Mouse (Mus musculus): ENCODE results near the gene Gm13287. TPM values are rescaled to one million over a fixed set of nuclear protein-coding genes. Genes with fewer than 3 reads are reported as not detected.
"Not testable (repeated sequence)": the region's sequence is repeated elsewhere in the genome, so short reads cannot be mapped to it uniquely, and the experiment has no call there.

Gm13287 gene
- polyA plus RNA-seq, 1 experiment from 2014 or later = not detected

DNA sequence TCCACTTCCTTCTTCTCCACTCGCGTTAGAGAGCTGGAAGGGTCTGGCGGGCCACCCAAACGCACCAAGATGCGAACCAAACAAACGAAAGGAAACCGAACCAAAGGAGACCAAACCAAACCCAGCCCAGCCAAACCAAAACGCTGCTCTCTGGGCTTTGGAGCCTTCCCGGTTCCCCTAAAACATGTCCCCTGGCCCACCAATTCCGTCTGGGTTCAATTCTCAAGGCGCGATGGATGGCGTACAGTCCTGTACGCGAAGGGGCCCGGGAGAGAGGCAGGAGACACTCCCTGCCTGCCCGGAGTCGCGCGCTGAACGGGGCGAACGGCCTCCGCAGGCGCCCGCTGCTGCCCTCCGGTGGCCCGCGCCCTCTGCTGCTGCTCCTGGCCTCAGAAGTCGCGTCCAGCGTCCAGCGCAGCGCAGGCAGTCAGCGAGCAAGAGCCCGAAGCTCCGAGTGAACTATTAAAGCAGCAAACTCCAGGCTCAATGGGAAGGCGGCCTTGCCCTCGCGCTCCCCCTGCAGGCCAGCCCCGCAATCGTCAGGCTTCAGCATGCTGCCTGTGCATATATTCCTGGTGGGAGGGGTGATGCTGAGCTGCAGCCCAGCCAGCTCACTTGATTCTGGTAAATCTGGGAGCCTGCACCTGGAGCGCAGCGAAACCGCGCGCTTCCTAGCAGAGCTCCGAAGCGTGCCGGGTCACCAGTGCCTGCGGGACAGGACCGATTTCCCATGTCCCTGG lies 8.9 kb upstream of the Gm13287 start, which contains the start of gene Gm13275:
Gm13275 (plus strand) TSS at position 552 of the 740 bp plus-strand sequence.
- not testable (repeated sequence) for H3K9me3 ChIP-seq (ENCODE audit: low read length); H3K36me3 ChIP-seq (ENCODE audit: insufficient read depth, low read length); H3K4me3 ChIP-seq (ENCODE audit: low read length); H3K27me3 ChIP-seq (ENCODE audit: insufficient read depth, low read length); H3K27ac ChIP-seq (ENCODE audit: low read length); H3K4me1 ChIP-seq (ENCODE audit: insufficient read depth, low read length); ATAC-seq (ENCODE audit: low FRiP score, low TSS enrichment); H3K9ac ChIP-seq (replicated peaks; ENCODE audit: low read length); H3K4me2 ChIP-seq (replicated peaks; ENCODE audit: low read depth, low read length)
- WGBS = 0% methylated on average over 10 of the region's 52 CpGs

DNA sequence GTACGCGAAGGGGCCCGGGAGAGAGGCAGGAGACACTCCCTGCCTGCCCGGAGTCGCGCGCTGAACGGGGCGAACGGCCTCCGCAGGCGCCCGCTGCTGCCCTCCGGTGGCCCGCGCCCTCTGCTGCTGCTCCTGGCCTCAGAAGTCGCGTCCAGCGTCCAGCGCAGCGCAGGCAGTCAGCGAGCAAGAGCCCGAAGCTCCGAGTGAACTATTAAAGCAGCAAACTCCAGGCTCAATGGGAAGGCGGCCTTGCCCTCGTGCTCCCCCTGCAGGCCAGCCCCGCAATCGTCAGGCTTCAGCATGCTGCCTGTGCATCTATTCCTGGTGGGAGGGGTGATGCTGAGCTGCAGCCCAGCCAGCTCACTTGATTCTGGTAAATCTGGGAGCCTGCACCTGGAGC lies 6.0 kb upstream of the Gm13287 start, which contains the start of gene Gm13279:
Gm13279 (plus strand) TSS at position 301 of the 400 bp plus-strand sequence.
- H3K4me3 ChIP-seq (ENCODE audit: low read length); H3K27ac ChIP-seq (ENCODE audit: low read length); H3K27me3 ChIP-seq (ENCODE audit: insufficient read depth, low read length); H3K9ac ChIP-seq (replicated peaks; ENCODE audit: low read length); H3K4me2 ChIP-seq (replicated peaks; ENCODE audit: low read depth, low read length); H3K9me3 ChIP-seq (ENCODE audit: low read length); ATAC-seq (ENCODE audit: low FRiP score, low TSS enrichment); H3K36me3 ChIP-seq (ENCODE audit: insufficient read depth, low read length); H3K4me1 ChIP-seq (ENCODE audit: insufficient read depth, low read length): not testable (repeated sequence)
- no CpG with 5 or more reads among the region's 28 CpGs for WGBS

DNA sequence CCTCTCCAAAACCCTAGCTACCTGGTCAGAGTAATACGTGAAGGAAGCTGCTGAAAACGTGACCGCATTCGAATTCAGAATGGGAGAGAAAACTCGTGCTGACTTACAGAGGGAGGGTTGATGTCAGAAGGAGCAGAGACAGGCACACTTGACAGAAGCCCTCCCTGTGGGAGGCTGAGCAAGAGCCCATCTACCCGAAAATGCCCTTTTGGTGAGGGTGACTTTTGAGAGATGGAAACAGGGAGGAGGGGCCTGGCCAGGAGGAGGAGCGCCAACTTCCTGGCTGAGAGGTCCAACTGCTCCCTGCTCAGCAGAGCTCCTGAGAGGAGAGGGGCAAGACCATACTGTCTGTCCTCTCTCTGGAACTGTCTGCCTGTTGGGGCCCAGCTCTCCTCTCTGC lies 3.7 kb upstream of the Gm13287 start, which contains the start of gene Gm13285:
Gm13285 (plus strand) TSS at position 301 of the 400 bp plus-strand sequence.
- H3K27me3 ChIP-seq (ENCODE audit: insufficient read depth, low read length); H3K4me1 ChIP-seq (ENCODE audit: insufficient read depth, low read length); H3K9me3 ChIP-seq (ENCODE audit: low read length); H3K36me3 ChIP-seq (ENCODE audit: insufficient read depth, low read length); H3K27ac ChIP-seq (ENCODE audit: low read length); H3K4me2 ChIP-seq (replicated peaks; ENCODE audit: low read depth, low read length); H3K4me3 ChIP-seq (ENCODE audit: low read length); H3K9ac ChIP-seq (replicated peaks; ENCODE audit: low read length); ATAC-seq (ENCODE audit: low FRiP score, low TSS enrichment): not testable (repeated sequence)
- WGBS = no CpG with 5 or more reads among the region's 7 CpGs

DNA sequence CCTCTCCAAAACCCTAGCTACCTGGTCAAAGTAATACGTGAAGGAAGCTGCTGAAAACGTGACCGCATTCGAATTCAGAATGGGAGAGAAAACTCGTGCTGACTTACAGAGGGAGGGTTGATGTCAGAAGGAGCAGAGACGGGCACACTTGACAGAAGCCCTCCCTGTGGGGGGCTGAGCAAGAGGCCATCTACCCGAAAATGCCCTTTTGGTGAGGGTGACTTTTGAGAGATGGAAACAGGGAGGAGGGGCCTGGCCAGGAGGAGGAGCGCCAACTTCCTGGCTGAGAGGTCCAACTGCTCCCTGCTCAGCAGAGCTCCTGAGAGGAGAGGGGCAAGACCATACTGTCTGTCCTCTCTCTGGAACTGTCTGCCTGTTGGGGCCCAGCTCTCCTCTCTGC lies 2.2 kb downstream of the Gm13287 start, which contains the start of gene Gm13288:
Gm13288 (plus strand) TSS at position 301 of the 400 bp plus-strand sequence.
- 0 out of 2 replicates have a peak within 1 kb of the TSS, but pooled peaks have one; percentile 21 for H3K4me3 ChIP-seq (ENCODE audit: low read length)
- not testable (repeated sequence) for H3K9ac ChIP-seq (replicated peaks; ENCODE audit: low read length); H3K27ac ChIP-seq (ENCODE audit: low read length); ATAC-seq (ENCODE audit: low FRiP score, low TSS enrichment); H3K4me2 ChIP-seq (replicated peaks; ENCODE audit: low read depth, low read length); H3K9me3 ChIP-seq (ENCODE audit: low read length); H3K4me1 ChIP-seq (ENCODE audit: insufficient read depth, low read length); H3K27me3 ChIP-seq (ENCODE audit: insufficient read depth, low read length); H3K36me3 ChIP-seq (ENCODE audit: insufficient read depth, low read length)
- no CpG with 5 or more reads among the region's 8 CpGs for WGBS

DNA sequence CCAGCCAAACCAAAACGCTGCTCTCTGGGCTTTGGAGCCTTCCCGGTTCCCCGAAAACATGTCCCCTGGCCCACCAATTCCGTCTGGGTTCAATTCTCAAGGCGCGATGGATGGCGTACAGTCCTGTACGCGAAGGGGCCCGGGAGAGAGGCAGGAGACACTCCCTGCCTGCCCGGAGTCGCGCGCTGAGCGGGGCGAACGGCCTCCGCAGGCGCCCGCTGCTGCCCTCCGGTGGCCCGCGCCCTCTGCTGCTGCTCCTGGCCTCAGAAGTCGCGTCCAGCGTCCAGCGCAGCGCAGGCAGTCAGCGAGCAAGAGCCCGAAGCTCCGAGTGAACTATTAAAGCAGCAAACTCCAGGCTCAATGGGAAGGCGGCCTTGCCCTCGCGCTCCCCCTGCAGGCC lies 2.7 kb downstream of the Gm13287 start:
- not testable (repeated sequence) for H3K9me3 ChIP-seq (ENCODE audit: low read length); ATAC-seq (ENCODE audit: low FRiP score, low TSS enrichment); H3K9ac ChIP-seq (replicated peaks; ENCODE audit: low read length); H3K4me2 ChIP-seq (replicated peaks; ENCODE audit: low read depth, low read length); H3K4me1 ChIP-seq (ENCODE audit: insufficient read depth, low read length); H3K36me3 ChIP-seq (ENCODE audit: insufficient read depth, low read length); H3K27me3 ChIP-seq (ENCODE audit: insufficient read depth, low read length); H3K27ac ChIP-seq (ENCODE audit: low read length)
- H3K4me3 ChIP-seq (ENCODE audit: low read length) = 0 out of 2 replicates have a peak overlapping the region, but pooled peaks have one; percentile 21
- WGBS = 0% methylated on average over 8 of the region's 34 CpGs

DNA sequence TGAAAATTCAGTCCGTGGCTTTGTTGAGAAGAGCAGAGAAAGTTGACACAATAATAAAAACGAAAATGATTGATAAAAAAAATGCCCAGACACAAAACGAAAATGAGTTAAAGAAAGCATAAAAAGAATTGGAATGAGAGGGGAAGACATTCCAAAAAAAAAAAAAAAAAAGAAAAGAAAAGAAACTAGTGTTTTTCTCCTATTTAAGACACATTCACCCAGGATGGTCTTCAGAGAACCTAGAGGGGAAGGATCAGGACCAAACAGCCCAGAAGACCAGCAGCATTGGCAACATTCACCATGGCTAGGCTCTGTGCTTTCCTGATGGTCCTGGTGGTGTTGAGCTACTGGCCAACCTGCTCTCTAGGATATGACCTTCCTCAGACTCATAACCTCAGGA lies 12.9 kb downstream of the Gm13287 start, which contains the start of gene Ifna7:
Ifna7 (plus strand) TSS at position 301 of the 400 bp plus-strand sequence.
- Histone ChIP-seq H3K4me3 (ENCODE audit: low read length) (no peak within 1 kb of the TSS), H3K9ac (replicated peaks; ENCODE audit: low read length) (no peak within 1 kb of the TSS), H3K4me1 (ENCODE audit: insufficient read depth, low read length) (no peaks in the 10 kb centered on the region), H3K36me3 (ENCODE audit: insufficient read depth, low read length) (no peaks in the 10 kb centered on the region), H3K27me3 (ENCODE audit: insufficient read depth, low read length) (no peaks in the 10 kb centered on the region), H3K4me2 (replicated peaks; ENCODE audit: low read depth, low read length) (no peak within 1 kb of the TSS), H3K27ac (ENCODE audit: low read length) (no peak within 1 kb of the TSS), H3K9me3 (ENCODE audit: low read length) (no peaks in the 10 kb centered on the region)
- no peak for ATAC-seq (ENCODE audit: low FRiP score, low TSS enrichment)
- 55% methylated on average over 3 of the region's 3 CpGs for WGBS

DNA sequence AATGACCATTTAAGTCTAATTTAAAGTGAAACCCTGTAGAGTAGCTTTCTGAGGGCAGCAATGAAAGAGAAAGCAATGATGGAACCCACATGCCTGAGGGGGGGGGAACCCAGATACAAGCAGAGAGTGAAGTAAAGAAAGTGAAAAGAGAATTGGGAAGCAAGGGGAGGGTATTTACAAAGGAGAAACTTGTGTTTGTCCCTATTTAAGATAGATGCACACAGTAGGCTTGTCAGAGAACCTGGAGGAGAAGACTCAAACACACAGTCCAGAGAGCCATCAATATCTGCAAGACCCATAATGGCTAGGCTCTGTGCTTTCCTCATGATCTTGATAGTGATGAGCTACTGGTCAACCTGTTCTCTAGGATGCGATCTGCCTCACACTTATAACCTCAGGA lies 16.6 kb downstream of the Gm13287 start, which contains the start of gene Ifna11:
Ifna11 (plus strand) TSS at position 301 of the 400 bp plus-strand sequence.
- Histone ChIP-seq H3K36me3 (ENCODE audit: insufficient read depth, low read length) (no peaks in the 10 kb centered on the region), H3K4me2 (replicated peaks; ENCODE audit: low read depth, low read length) (no peak within 1 kb of the TSS), H3K4me1 (ENCODE audit: insufficient read depth, low read length) (no peaks in the 10 kb centered on the region), H3K9ac (replicated peaks; ENCODE audit: low read length) (no peak within 1 kb of the TSS), H3K27ac (ENCODE audit: low read length) (no peak within 1 kb of the TSS), H3K9me3 (ENCODE audit: low read length) (no peaks in the 10 kb centered on the region), H3K27me3 (ENCODE audit: insufficient read depth, low read length) (no peaks in the 10 kb centered on the region), H3K4me3 (ENCODE audit: low read length) (no peak within 1 kb of the TSS)
- WGBS = 75% methylated on average over 1 of the region's 1 CpGs
- ATAC-seq (ENCODE audit: low FRiP score, low TSS enrichment) = no peak

DNA sequence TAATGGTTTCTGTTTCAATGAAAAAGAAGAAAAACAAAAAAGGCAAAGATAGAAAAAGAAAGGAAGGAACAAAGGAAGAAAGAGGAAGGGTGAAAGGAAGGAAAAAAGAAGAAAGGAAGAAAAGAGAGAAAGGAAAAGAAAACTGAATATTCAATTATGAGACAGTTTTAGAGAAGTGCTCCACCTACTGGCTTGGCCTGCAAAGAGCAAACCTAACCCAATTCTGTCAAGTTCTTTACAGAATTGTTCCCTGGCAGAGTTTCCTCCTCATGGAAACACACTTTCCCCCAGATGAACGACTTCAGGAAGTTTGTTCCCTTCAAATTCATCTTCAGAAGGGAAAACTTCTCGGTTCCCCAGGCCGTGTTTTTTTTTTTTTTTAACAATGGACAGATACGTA lies 19.9 kb downstream of the Gm13287 start:
- H3K9ac ChIP-seq (replicated peaks; ENCODE audit: low read length) = no peak overlapping the region
- no peak overlapping the region for H3K4me2 ChIP-seq (replicated peaks; ENCODE audit: low read depth, low read length)
- H3K27me3 ChIP-seq (ENCODE audit: insufficient read depth, low read length) = no peaks in the 10 kb centered on the region
- H3K9me3 ChIP-seq (ENCODE audit: low read length) = no peaks in the 10 kb centered on the region
- H3K36me3 ChIP-seq (ENCODE audit: insufficient read depth, low read length) = no peaks in the 10 kb centered on the region
- ATAC-seq (ENCODE audit: low FRiP score, low TSS enrichment) = no peak
- H3K4me3 ChIP-seq (ENCODE audit: low read length) = no peak overlapping the region
- WGBS = 22% methylated on average over 4 of the region's 4 CpGs
- no peak overlapping the region for H3K27ac ChIP-seq (ENCODE audit: low read length)
- no peaks in the 10 kb centered on the region for H3K4me1 ChIP-seq (ENCODE audit: insufficient read depth, low read length)

DNA sequence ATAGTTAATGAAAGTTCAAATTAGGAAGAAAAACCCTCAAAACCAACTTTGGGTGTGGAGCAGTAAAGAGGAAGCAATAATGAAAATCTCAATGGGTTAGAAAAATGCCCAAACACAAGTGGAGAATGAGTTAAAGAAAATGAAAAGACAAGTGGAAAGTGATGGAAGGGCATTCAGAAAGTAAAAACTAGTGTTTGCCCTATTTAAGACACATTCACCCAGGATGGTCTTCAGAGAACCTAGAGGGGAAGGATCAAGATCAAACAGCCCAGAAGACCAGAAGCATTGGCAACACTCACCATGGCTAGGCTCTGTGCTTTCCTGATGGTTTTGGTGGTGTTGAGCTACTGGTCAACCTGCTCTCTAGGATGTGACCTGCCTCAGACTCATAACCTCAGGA lies 24.1 kb downstream of the Gm13287 start, which contains the start of gene Ifna6:
Ifna6 (plus strand) TSS at position 301 of the 400 bp plus-strand sequence.
- not testable (repeated sequence) for H3K4me2 ChIP-seq (replicated peaks; ENCODE audit: low read depth, low read length); H3K27me3 ChIP-seq (ENCODE audit: insufficient read depth, low read length); H3K36me3 ChIP-seq (ENCODE audit: insufficient read depth, low read length); ATAC-seq (ENCODE audit: low FRiP score, low TSS enrichment); H3K4me1 ChIP-seq (ENCODE audit: insufficient read depth, low read length); H3K9me3 ChIP-seq (ENCODE audit: low read length); H3K27ac ChIP-seq (ENCODE audit: low read length); H3K4me3 ChIP-seq (ENCODE audit: low read length); H3K9ac ChIP-seq (replicated peaks; ENCODE audit: low read length)

DNA sequence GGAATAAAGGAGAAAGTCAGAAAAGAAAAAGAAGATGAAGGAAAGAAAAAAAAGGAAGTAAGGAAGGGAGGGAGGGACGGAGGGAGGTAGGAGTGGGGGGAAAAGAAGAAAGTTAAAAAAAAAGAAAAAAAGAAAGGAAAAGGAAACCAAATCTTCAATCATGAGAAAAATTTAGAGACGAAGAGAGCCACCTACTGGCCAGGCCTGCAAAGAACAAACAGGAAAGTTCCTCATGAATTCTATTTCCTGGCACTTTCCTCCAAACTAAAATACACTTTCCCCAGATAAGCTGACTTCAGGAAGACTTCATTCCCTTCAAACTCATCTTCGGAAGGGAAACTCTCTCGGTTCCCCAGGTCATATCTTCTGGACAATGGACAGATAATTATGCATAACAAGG lies 27.5 kb downstream of the Gm13287 start:
- Histone ChIP-seq H3K27me3 (ENCODE audit: insufficient read depth, low read length) (no peaks in the 10 kb centered on the region), H3K9me3 (ENCODE audit: low read length) (no peaks in the 10 kb centered on the region), H3K9ac (replicated peaks; ENCODE audit: low read length) (no peak overlapping the region), H3K4me2 (replicated peaks; ENCODE audit: low read depth, low read length) (no peak overlapping the region), H3K4me1 (ENCODE audit: insufficient read depth, low read length) (no peaks in the 10 kb centered on the region), H3K4me3 (ENCODE audit: low read length) (no peak overlapping the region), H3K36me3 (ENCODE audit: insufficient read depth, low read length) (no peaks in the 10 kb centered on the region), H3K27ac (ENCODE audit: low read length) (no peak overlapping the region)
- ATAC-seq (ENCODE audit: low FRiP score, low TSS enrichment) = no peak
- 27% methylated on average over 4 of the region's 4 CpGs for WGBS

Measured in kidney, embryonic 16.5 days (tissue).